Mouse (Mus musculus) embryonic fibroblast, embryonic 13.5 days (primary cell): Measurements from ENCODE around the gene Msantd2. TPM values are rescaled to one million over a fixed set of nuclear protein-coding genes. Genes with fewer than 3 reads are reported as not detected.

ENCODE experiments used
- H3K27ac ChIP-seq: 2 replicates; pipeline ENCODE4 v1.5.1; 2012; ENCODE audit warnings: low read length, control low read depth, inconsistent platforms; ENCODE audit not compliant: insufficient read depth
- H3K4me1 ChIP-seq: 2 replicates; pipeline ENCODE4 v1.6.1; 2011; ENCODE audit warnings: low read length; ENCODE audit not compliant: control insufficient read depth, insufficient read depth
- H3K4me3 ChIP-seq: 2 replicates; pipeline ENCODE4 v1.5.1; 2011; ENCODE audit warnings: mild to moderate bottlenecking, control low read depth, low read length; ENCODE audit not compliant: insufficient read depth
- CTCF ChIP-seq: IDR thresholded peaks from 2 replicates; pipeline ENCODE4 v1.5.1; 2011; ENCODE audit warnings: mild to moderate bottlenecking, control low read depth, low read length, moderate library complexity, borderline replicate concordance; ENCODE audit not compliant: insufficient read depth
- POLR2A ChIP-seq: IDR thresholded peaks from 2 replicates; pipeline ENCODE4 v1.6.1; 2011; ENCODE audit warnings: low read depth, mild to moderate bottlenecking, control low read depth, low read length, moderate library complexity
- polyA plus RNA-seq: library from polyadenylated mRNA; stranded (reverse); fragments of >200 nt; gene quantifications from 2 replicates; pipeline ENCODE4 v1.2.4, GENCODE M21; 2011; ENCODE audit warnings: low read depth; ENCODE audit not compliant: missing spikeins, insufficient read length

Gene Msantd2
- 22.0 and 32.3 TPM in 2 replicates for polyA plus RNA-seq

- H3K4me1 ChIP-seq: peaks cover 4% of the 10 kb centered on the region
- TF ChIP-seq POLR2A (peak; percentile 70), CTCF (no peak)
- H3K27ac ChIP-seq: peak within 1 kb of the TSS; percentile 88
- peak within 1 kb of the TSS; percentile 60 for H3K4me3 ChIP-seq
These were observed at the start of gene Msantd2 for GRCm38 (mm10) chr9:37488611-37489396. Gene Msantd2, plus strand, starts transcription at chr9:37489319.

- no peak overlapping the region for H3K4me3 ChIP-seq
- no peaks in the 10 kb centered on the region; the same call in 1 of the 2 replicates for H3K4me1 ChIP-seq
- TF ChIP-seq CTCF (no peak), POLR2A (no peak)
- H3K27ac ChIP-seq: no peak overlapping the region
These were observed 36.7 kb upstream of the Msantd2 start for GRCm38 (mm10) chr9:37452401-37452800.

GRCm38 (mm10) chr9:37453328-37453727, 35.8 kb upstream of the Msantd2 start:
- Histone ChIP-seq H3K4me1 (no peaks in the 10 kb centered on the region; the same call in 1 of the 2 replicates), H3K4me3 (no peak overlapping the region), H3K27ac (no peak overlapping the region)
- TF ChIP-seq CTCF: no peak

GRCm38 (mm10) chr9:37454011-37454492, 35.1 kb upstream of the Msantd2 start:
- no peak overlapping the region for H3K4me3 ChIP-seq
- TF ChIP-seq POLR2A (no peak), CTCF (no peak)
- H3K27ac ChIP-seq: no peak overlapping the region
- H3K4me1 ChIP-seq: no peaks in the 10 kb centered on the region; the same call in 1 of the 2 replicates

GRCm38 (mm10) chr9:37454991-37455390, 34.1 kb upstream of the Msantd2 start:
- Histone ChIP-seq H3K4me3 (no peak overlapping the region), H3K27ac (no peak overlapping the region), H3K4me1 (no peaks in the 10 kb centered on the region; the same call in 1 of the 2 replicates)
- TF ChIP-seq POLR2A: no peak
- no peak for TF ChIP-seq CTCF

- TF ChIP-seq POLR2A (no peak), CTCF (no peak)
- H3K27ac ChIP-seq: no peak overlapping the region
- H3K4me1 ChIP-seq: no peaks in the 10 kb centered on the region; the same call in 1 of the 2 replicates
- no peak overlapping the region for H3K4me3 ChIP-seq
These were observed 33.3 kb upstream of the Msantd2 start for GRCm38 (mm10) chr9:37455868-37456267.

- Histone ChIP-seq H3K4me3 (no peak overlapping the region), H3K27ac (no peak overlapping the region), H3K4me1 (no peaks in the 10 kb centered on the region; the same call in 1 of the 2 replicates)
- TF ChIP-seq CTCF (no peak), POLR2A (no peak)
These were observed 32.6 kb upstream of the Msantd2 start for GRCm38 (mm10) chr9:37456481-37456910.

- no peak for TF ChIP-seq POLR2A
- no peak for TF ChIP-seq CTCF
- Histone ChIP-seq H3K27ac (no peak overlapping the region), H3K4me1 (no peaks in the 10 kb centered on the region; the same call in 1 of the 2 replicates), H3K4me3 (no peak overlapping the region)
These were observed 32.0 kb upstream of the Msantd2 start for GRCm38 (mm10) chr9:37457151-37457550.

- H3K4me1 ChIP-seq: no peaks in the 10 kb centered on the region; the same call in 1 of the 2 replicates
- TF ChIP-seq POLR2A: no peak
- H3K4me3 ChIP-seq: peak overlapping the region; percentile 36; the same call in 1 of the 2 replicates
- no peak overlapping the region for H3K27ac ChIP-seq
These were observed 29.5 kb upstream of the Msantd2 start for GRCm38 (mm10) chr9:37459665-37460042.
